Mouse (Mus musculus) spleen, adult 2 months (tissue): ENCODE results near the gene Cgrrf1.

Experiments used
- CTCF ChIP-seq: fragments of 200-500 bp; IDR thresholded peaks from 2 replicates; pipeline ENCODE4 v1.5.1; 2011; ENCODE audit warnings: mild to moderate bottlenecking, inconsistent platforms; ENCODE audit not compliant: insufficient read depth, insufficient read length, insufficient replicate concordance; ENCODE audit errors: extremely low read depth
- POLR2A ChIP-seq: fragments of 200-500 bp; IDR thresholded peaks from 2 replicates; pipeline ENCODE4 v1.6.1; 2011; ENCODE audit warnings: low read depth, low read length, inconsistent platforms

DNA sequence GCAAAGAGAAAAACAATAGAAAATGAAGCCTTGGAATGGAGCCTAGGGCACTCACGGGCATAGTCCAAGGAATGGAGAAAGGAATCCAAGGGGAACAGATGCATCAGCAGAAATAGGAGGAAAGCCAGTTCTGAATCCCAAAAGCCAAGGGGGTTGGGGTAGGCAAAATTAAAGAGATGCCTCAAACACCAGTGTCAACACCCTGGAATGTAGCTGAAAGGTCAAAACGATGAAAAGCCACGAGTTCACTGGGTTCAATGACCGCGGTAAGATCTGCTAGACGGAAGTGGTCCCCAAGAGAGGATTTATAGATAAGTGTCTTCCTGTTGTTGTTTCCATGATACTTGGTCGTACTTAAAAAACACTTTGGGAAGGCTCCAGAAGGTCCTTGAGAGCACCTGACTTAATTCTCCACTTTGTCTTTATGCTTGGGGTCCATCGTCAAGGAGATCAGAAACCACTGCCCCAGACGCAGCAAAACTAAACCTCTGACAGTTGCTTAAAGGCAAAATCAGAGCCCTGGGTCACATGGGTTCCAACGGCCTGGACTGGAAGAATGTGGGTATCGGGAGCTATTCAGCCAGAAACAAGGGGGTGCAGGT is 10.6 kb upstream of the Cgrrf1 start:
- TF ChIP-seq POLR2A: no peak
- TF ChIP-seq CTCF: no peak
